Comparison of ENCODE assay signal across 35 mouse cellular contexts in the genomic region with DNA sequence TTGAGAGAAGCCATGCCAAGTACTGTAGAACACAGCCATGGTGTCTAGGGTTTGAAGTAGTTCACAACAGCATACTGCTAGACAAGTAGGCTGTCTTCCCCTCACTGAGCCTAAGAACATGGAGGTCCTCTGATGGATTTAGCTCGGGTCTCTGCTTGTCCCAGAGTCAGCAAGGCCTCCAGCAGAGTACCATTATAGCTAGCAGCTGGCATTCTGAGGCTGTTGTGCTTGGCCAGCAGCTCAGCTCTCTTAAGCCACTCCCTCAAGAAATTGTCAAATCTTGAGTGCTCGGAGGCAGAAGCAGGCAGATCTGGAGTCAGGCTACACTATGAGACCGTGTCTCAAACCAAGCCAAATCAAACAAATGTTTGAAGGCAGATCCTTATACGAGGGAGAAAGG.
"Had no signal": no experiment of that assay in that cellular context is flagged by ENCODE, and none has a peak within 500 bp of the region (broad histone marks: within the 10 kb centered on the region; RNA-seq: fewer than 3 reads in every experiment).

No protein-coding gene starts in this region.

- H3K4me2 ChIP-seq: heart, embryonic 11.5 days; heart, embryonic 12.5 days; heart, embryonic 13.5 days; heart, embryonic 15.5 days; hindbrain, embryonic 12.5 days; hindbrain, embryonic 13.5 days; hindbrain, embryonic 14.5 days; hindbrain, embryonic 15.5 days; intestine, embryonic 15.5 days; kidney, embryonic 15.5 days had no signal

- ATAC-seq: hindbrain, embryonic 16.5 days; hindbrain, postnatal 0 days; inflammation-experienced regulatory T-cells, adult 6 months; intestine, embryonic 15.5 days; intestine, embryonic 16.5 days; intestine, postnatal 0 days had no signal

- H3K27ac ChIP-seq: heart, embryonic 10.5 days; heart, embryonic 13.5 days; heart, embryonic 15.5 days; hindbrain, embryonic 10.5 days; hindbrain, embryonic 13.5 days; hindbrain, embryonic 14.5 days; hindbrain, embryonic 15.5 days; hindbrain, postnatal 0 days; intestine, embryonic 15.5 days; kidney, embryonic 15.5 days; kidney, postnatal 0 days; layer of hippocampus, adult 2 months had no signal

- H3K4me3 ChIP-seq: heart, embryonic 10.5 days; heart, embryonic 12.5 days; heart, embryonic 13.5 days; heart, embryonic 15.5 days; hindbrain, embryonic 10.5 days; hindbrain, embryonic 12.5 days; hindbrain, embryonic 13.5 days; hindbrain, embryonic 15.5 days; intestine, embryonic 15.5 days; kidney, embryonic 15.5 days; layer of hippocampus, adult 2 months had no signal

- H3K27me3 ChIP-seq: heart, embryonic 12.5 days; heart, embryonic 13.5 days; heart, embryonic 15.5 days; hindbrain, embryonic 12.5 days; hindbrain, embryonic 13.5 days; hindbrain, embryonic 15.5 days; intestine, embryonic 15.5 days; kidney, embryonic 15.5 days had no signal

- DNase-seq: heart, postnatal 10 days; heart, postnatal 14 days; heart, postnatal 36 days; heart, postnatal 4 days; kidney, adult 11 months; kidney, adult 18-20 months; kidney, adult 2 months; kidney, adult 8-10 months; kidney, adult 9 months; kidney, postnatal 10 days; kidney, postnatal 14 days; kidney, postnatal 25 days; kidney, postnatal 36 days; kidney, postnatal 4 days; layer of hippocampus, adult 9-11 months; layer of hippocampus, postnatal 36 days had no signal
